Mouse (Mus musculus) CH12.LX (cell line): ENCODE measurements around the gene Hsd17b3. TPM values are rescaled to one million over a fixed set of nuclear protein-coding genes. Genes with fewer than 3 reads are reported as not detected.

Source experiments
- DNase-seq: peaks from one replicate; pipeline ENCODE4 v3.0.0-alpha.2; 2013; ENCODE audit errors: extremely low read depth
- H3K27ac ChIP-seq: 2 replicates; pipeline ENCODE4 v1.5.1; 2012; ENCODE audit warnings: low read depth, mild to moderate bottlenecking, control low read depth, moderate library complexity; ENCODE audit not compliant: insufficient read depth
- H3K27me3 ChIP-seq: replicated peaks from 2 replicates; pipeline ENCODE3; 2012; ENCODE audit warnings: inconsistent platforms
- H3K36me3 ChIP-seq, 2 experiments: replicated peaks in 1 of 2; 2 replicates each; pipeline versions ENCODE3 to v1.6.1; 2012; ENCODE audit warnings: inconsistent platforms in 1 of 2, low read length in 1 of 2, mild to moderate bottlenecking in 1 of 2, mixed read lengths in 1 of 2, moderate library complexity in 1 of 2; ENCODE audit not compliant: control insufficient read depth in 1 of 2, insufficient read depth in 1 of 2
- H3K4me1 ChIP-seq, 2 experiments: 2 replicates each; pipeline ENCODE4 v1.6.1; 2012; ENCODE audit warnings: inconsistent platforms in 1 of 2, moderate library complexity in 1 of 2; ENCODE audit not compliant: insufficient read depth in 2 of 2, control insufficient read depth in 1 of 2
- H3K4me2 ChIP-seq: 2 replicates; pipeline ENCODE4 v1.6.1; 2012; ENCODE audit warnings: low read depth, mild to moderate bottlenecking, control low read depth; ENCODE audit not compliant: poor library complexity, insufficient read depth, severe bottlenecking
- H3K4me3 ChIP-seq, 3 experiments: fragments of 150-350 bp in 1 of 3; sonication (generic) in 1 of 3; replicated peaks in 1 of 3; 2 replicates each; pipeline versions ENCODE3 to v1.5.1; 2011 to 2012; ENCODE audit warnings: low read depth in 2 of 3, low read length in 2 of 3, mild to moderate bottlenecking in 2 of 3, moderate library complexity in 2 of 3, control low read depth in 1 of 3, improper control_type of control experiment in 1 of 3, inconsistent platforms in 1 of 3, mixed read lengths in 1 of 3; ENCODE audit not compliant: poor library complexity in 1 of 3
- H3K79me2 ChIP-seq: replicated peaks from 2 replicates; pipeline ENCODE4 v1.6.1; 2012; ENCODE audit warnings: mild to moderate bottlenecking, moderate library complexity; ENCODE audit not compliant: control insufficient read depth, poor library complexity, insufficient read depth, severe bottlenecking; ENCODE audit errors: extremely low read depth
- H3K9ac ChIP-seq: 2 replicates; pipeline ENCODE4 v1.6.1; 2012; ENCODE audit warnings: low read depth, mild to moderate bottlenecking, control low read depth, moderate library complexity; ENCODE audit not compliant: insufficient read depth
- H3K9me3 ChIP-seq: replicated peaks from 2 replicates; pipeline ENCODE3; 2012; ENCODE audit warnings: low read length, inconsistent platforms, mixed read lengths
- CHD1 ChIP-seq: IDR thresholded peaks from 2 replicates; pipeline ENCODE4 v1.6.1; 2012; ENCODE audit warnings: low read depth, low read length, improper control_type of control experiment, inconsistent platforms
- CHD2 ChIP-seq: IDR thresholded peaks from 2 replicates; pipeline ENCODE4 v1.6.1; 2011; ENCODE audit warnings: low read length, improper control_type of control experiment
- ELF1 ChIP-seq: IDR thresholded peaks from 2 replicates; pipeline ENCODE4 v1.6.1; 2014; ENCODE audit warnings: low read depth, mild to moderate bottlenecking, inconsistent platforms, low read length, improper control_type of control experiment
- ETS1 ChIP-seq: conservative IDR thresholded peaks from 2 replicates; pipeline ENCODE4 v1.6.1; 2012; ENCODE audit warnings: low read depth, mild to moderate bottlenecking, inconsistent platforms, low read length, improper control_type of control experiment, moderate library complexity
- GABPA ChIP-seq: IDR thresholded peaks from 2 replicates; pipeline ENCODE4 v1.6.1; 2012; ENCODE audit warnings: low read depth, low read length, improper control_type of control experiment, inconsistent platforms; ENCODE audit not compliant: insufficient replicate concordance
- IRF4 ChIP-seq: IDR thresholded peaks from 2 replicates; pipeline ENCODE4 v1.6.1; 2014; ENCODE audit warnings: low read depth, mild to moderate bottlenecking, inconsistent platforms, low read length, improper control_type of control experiment
- JUN ChIP-seq: IDR thresholded peaks from 2 replicates; pipeline ENCODE4 v1.6.1; 2011; ENCODE audit warnings: low read depth, mild to moderate bottlenecking, low read length, improper control_type of control experiment, moderate library complexity; ENCODE audit not compliant: insufficient read depth
- JUND ChIP-seq: conservative IDR thresholded peaks from 2 replicates; pipeline ENCODE4 v1.6.1; 2011; ENCODE audit warnings: low read depth, low read length, improper control_type of control experiment
- MAX ChIP-seq: IDR thresholded peaks from 2 replicates; pipeline ENCODE4 v1.6.1; 2011; ENCODE audit warnings: low read length, improper control_type of control experiment
- MEF2A ChIP-seq: IDR thresholded peaks from 2 replicates; pipeline ENCODE4 v1.6.1; 2014; ENCODE audit warnings: low read depth, mild to moderate bottlenecking, inconsistent platforms, low read length, improper control_type of control experiment, borderline replicate concordance
- MYC ChIP-seq: IDR thresholded peaks from 2 replicates; pipeline ENCODE4 v1.6.1; 2011; ENCODE audit warnings: low read depth, mild to moderate bottlenecking, improper control_type of control experiment, low read length
- NRF1 ChIP-seq: IDR thresholded peaks from 2 replicates; pipeline ENCODE4 v1.6.1; 2014; ENCODE audit warnings: low read depth, mild to moderate bottlenecking, inconsistent platforms, low read length, improper control_type of control experiment, moderate library complexity
- POLR2A ChIP-seq: IDR thresholded peaks from 2 replicates; pipeline ENCODE4 v1.6.1; 2011; ENCODE audit warnings: low read depth, mild to moderate bottlenecking, improper control_type of control experiment, low read length
- TBP ChIP-seq: conservative IDR thresholded peaks from 2 replicates; pipeline ENCODE4 v1.6.1; 2011; ENCODE audit warnings: low read depth, low read length, improper control_type of control experiment
- UBTF ChIP-seq: IDR thresholded peaks from 2 replicates; pipeline ENCODE4 v1.6.1; 2012; ENCODE audit warnings: low read depth, mild to moderate bottlenecking, inconsistent platforms, low read length, improper control_type of control experiment, moderate library complexity
- ZMIZ1 ChIP-seq: IDR thresholded peaks from 2 replicates; pipeline ENCODE4 v1.6.1; 2012; ENCODE audit warnings: low read depth, mild to moderate bottlenecking, inconsistent platforms, low read length, improper control_type of control experiment
- dilution Hi-C: fragments of 300-500 bp; cut with MboI; formaldehyde crosslinking; loops from 2 replicates; pipeline ENCODE4 v1.14.3; 2020; ENCODE audit warnings: low sequenced_read_pairs; ENCODE audit not compliant: extremely low pct_unique_long_range_greater_than_20kb, extremely low pct_ligation_motif_present
- in situ Hi-C: fragments of 300-500 bp; cut with MboI; formaldehyde crosslinking; loops from 3 replicates; pipeline ENCODE4 v1.14.3; 2019; ENCODE audit warnings: low sequenced_read_pairs, low pct_ligation_motif_present, low pct_unique_long_range_greater_than_20kb, mixed read lengths
- polyA plus RNA-seq: library from polyadenylated mRNA; unstranded; fragments of >175 nt; gene quantifications from 2 replicates; pipeline ENCODE4 v1.2.1, GENCODE M21; 2012; ENCODE audit warnings: low read depth; ENCODE audit not compliant: insufficient read length
- total RNA-seq, 2 experiments: library from RNA; depleted of rRNA; stranded (reverse); fragments of 300-350 nt in 1 of 2; fragments of >200 nt in 1 of 2; gene quantifications; 2 replicates each; pipeline ENCODE4 v1.2.3; 2012 to 2014

Gene Hsd17b3
- total and polyA plus RNA-seq, 3 experiments = not detected

DNA sequence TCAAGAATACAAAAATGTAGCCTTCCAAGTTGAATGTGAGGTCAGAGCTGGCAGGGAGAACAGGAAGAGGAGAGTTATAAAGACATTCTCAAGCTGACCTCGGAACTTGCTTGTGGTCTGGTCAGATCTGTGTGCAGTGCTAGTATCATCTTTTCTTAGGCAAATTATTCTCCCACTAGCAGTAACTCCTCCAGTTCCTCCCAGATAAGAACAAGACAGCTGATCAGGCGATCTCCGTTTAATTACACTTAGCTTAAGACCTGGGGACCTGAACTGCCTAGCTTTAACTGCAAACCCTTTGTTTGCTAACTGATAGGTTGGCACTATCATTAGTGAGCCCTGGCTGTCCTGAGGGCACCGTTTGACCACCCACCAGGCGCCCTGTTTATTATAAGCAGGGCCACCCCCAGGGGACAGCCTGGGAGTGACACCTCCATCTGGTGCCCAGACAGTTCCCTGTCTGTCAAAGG lies 19.4 kb upstream of the Hsd17b3 start:
- no peaks in the 10 kb centered on the region for H3K9me3 ChIP-seq
- H3K9ac ChIP-seq = no peak overlapping the region
- dilution Hi-C loops = no loop called here
- no peaks in the 10 kb centered on the region for H3K79me2 ChIP-seq
- TF ChIP-seq MYC (no peak), GABPA (no peak), JUND (no peak), ELF1 (no peak), CHD2 (no peak), ETS1 (no peak), UBTF (no peak), CHD1 (no peak), MAX (no peak), ZMIZ1 (no peak), IRF4 (no peak), TBP (no peak)
- TF ChIP-seq, all 38 proteins: peak for 0
- Histone ChIP-seq H3K4me1 (0 out of 4 replicates have a peak, but pooled peaks cover 0 to 2% of the 10 kb centered on the region in 2 experiments), H3K27ac (no peak overlapping the region), H3K36me3 (peaks cover 10 to 54% of the 10 kb centered on the region in 2 experiments), H3K4me3 (no peak overlapping the region), H3K4me2 (no peak overlapping the region), H3K27me3 (no peaks in the 10 kb centered on the region)
- DNase-seq = no peak
- in situ Hi-C loops = no loop called here

DNA sequence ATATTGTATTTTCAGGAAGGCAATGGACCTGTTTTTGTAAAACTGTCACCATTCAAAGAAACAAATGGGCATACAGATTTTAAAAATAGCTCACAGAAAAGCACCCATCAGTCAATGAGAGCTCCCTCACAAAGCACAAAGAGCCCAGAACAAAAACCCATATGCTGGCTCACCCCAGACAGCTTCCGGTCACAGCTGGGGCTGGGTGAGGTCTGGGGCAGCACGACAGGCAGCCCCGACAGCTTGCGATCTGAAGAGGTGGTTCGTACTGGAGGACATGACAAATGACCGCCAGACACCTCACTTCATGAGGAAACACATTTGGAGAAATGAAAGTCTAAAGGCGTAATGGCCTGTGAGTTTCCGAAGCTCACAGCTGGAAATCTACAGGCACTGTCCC lies 18.5 kb upstream of the Hsd17b3 start:
- no peaks in the 10 kb centered on the region for H3K27me3 ChIP-seq
- TF ChIP-seq MEF2A = no peak
- TF ChIP-seq JUN = no peak
- no peak for TF ChIP-seq POLR2A
- TF ChIP-seq ZMIZ1 = no peak
- no peak for TF ChIP-seq NRF1
- TF ChIP-seq, all 38 proteins: peak for 0
- no peak for DNase-seq
- H3K4me2 ChIP-seq = no peak overlapping the region
- H3K79me2 ChIP-seq = no peaks in the 10 kb centered on the region
- H3K27ac ChIP-seq = no peak overlapping the region
- dilution Hi-C loops = no loop called here
- peaks cover 10 to 53% of the 10 kb centered on the region in 2 experiments for H3K36me3 ChIP-seq
- no peak overlapping the region for H3K4me3 ChIP-seq
- no peaks in the 10 kb centered on the region for H3K9me3 ChIP-seq
- H3K4me1 ChIP-seq = 0 out of 4 replicates have a peak, but pooled peaks cover 0 to 2% of the 10 kb centered on the region in 2 experiments
- in situ Hi-C loops = no loop called here
- no peak overlapping the region for H3K9ac ChIP-seq
